Mouse (Mus musculus) stomach, postnatal 0 days (tissue): ENCODE data around the gene Togaram2.

ENCODE experiments used
- CTCF ChIP-seq: IDR thresholded peaks from 2 replicates; pipeline ENCODE4 v1.5.1; 2016; ENCODE audit warnings: antibody characterized with exemption, low read depth, mild to moderate bottlenecking, moderate library complexity
- EP300 ChIP-seq: optimal IDR thresholded peaks from 2 replicates; pipeline ENCODE3; 2016; ENCODE audit warnings: antibody characterized with exemption

DNA sequence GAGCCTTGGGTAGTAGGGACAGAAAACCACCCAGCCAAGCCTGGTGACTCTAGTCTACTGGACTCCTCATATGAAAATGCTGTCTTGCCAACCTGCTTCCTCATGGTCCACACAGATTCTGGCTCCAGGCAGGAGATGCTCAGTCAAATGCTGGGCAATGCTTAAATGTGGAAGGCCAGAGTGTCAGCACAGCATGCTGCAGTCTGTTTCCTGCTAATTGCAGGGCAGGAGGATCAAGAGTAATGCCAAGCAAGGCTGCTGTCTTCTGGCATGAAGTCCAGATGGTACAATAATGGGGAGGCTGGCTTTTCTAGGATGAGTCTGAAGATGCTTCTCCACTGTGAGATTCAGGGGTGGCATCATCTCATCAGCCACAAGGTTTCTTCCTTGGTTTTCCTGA is 47.4 kb downstream of the Togaram2 start:
- no peak for TF ChIP-seq CTCF
- no peak for TF ChIP-seq EP300
